Mouse (Mus musculus) cerebellum, adult 11-12 months (tissue): ENCODE results near the gene Tmem131.

ENCODE experiments used
- DNase-seq: peaks from one replicate; pipeline ENCODE4 v3.0.0; 2022

Tmem131 gene

DNA sequence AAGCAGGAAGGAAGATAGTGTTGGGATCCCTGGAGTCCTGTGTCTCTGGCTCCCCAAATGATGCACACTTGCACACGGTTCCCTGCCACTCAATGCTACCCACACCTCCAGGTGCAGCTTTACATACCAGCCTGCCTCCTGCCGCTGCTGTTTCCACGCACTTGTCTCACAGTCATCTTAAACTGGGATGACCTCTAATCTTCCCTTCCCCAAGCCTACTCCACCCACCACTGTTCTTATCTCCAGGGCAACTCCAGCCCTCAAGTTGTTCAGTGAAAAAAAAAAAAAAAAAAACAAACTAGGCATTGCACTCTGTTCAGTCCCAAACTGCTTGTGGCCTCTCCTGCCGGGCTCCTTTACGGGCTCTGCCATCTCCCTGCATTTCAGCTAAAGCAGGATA is at the start of gene Tmem131:
TSS of gene Tmem131 (minus strand) at position 14 of the 400 bp plus-strand sequence.
- no peak for DNase-seq

DNA sequence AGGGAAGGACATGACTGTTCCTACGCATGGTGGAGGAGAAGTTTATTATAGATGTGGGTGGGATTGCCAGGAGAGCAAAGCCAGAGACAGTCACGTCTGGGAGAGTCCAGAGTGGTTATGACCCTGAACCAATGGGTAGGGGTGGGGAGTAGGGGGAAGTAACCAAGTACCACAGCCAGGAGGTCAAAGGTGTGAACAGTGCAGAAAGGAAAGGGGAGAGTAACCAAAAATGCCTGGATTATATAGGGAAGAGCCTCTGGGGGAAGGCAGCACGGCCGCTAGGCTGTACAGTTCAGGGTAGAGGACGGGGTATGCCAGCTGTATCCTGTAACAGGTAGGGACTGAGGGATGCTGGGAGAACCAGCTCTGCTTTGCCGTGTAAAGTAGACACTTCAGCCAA is 45.1 kb upstream of the Tmem131 start:
- no peak for DNase-seq

- DNase-seq, result no peak
Measured at GRCm38 (mm10) chr1:36988161-36988560, 44.7 kb upstream of the Tmem131 start.

- DNase-seq, result no peak
Measured at GRCm38 (mm10) chr1:36987172-36988148, 44.0 kb upstream of the Tmem131 start.

- DNase-seq, result no peak
Measured at GRCm38 (mm10) chr1:36986396-36987160, 43.1 kb upstream of the Tmem131 start.

DNA sequence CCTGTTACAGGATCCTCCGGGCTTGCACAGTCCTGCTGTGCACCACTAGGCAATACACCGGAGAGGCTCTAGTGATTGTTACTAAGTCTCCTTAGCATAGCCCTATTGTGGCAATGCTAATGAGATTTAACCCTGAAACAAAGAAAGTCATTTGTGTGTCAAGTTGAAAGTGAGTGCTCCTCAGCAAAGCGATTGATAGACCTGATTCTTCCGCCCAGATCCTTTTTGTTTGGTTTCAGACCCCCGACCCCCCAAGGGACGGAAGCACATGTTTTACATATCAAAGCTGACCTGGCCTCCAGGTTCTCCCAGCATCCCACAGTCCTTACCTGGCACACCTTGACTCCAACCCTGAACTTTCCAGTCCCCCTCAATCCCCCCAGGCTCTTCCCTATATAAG is 42.4 kb upstream of the Tmem131 start:
- DNase-seq, result no peak

DNA sequence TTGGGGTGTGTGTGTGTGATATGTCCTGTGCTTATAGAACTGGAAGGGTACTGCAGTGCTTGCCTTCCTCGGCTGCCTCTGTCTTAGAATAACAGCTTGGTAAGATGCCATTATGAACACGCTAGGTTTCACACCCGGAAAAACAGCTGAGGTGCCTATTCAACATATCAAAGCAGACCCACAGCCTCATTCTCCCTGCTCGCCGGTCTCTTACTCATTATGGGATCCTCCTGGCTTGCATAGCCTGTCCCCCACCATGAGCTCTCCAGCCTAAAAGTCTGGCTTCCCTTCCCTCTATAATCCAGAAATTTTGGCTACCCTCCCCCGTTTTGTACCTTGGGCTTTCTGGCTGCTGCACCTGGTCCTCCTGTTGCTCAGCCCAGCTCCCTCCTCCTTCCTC is 40.9 kb upstream of the Tmem131 start:
- DNase-seq, result no peak

- DNase-seq, result no peak
Measured at GRCm38 (mm10) chr1:36983754-36984153, 40.3 kb upstream of the Tmem131 start.

GRCm38 (mm10) chr1:36982191-36982961 is 38.9 kb upstream of the Tmem131 start:
- DNase-seq, result no peak

DNA sequence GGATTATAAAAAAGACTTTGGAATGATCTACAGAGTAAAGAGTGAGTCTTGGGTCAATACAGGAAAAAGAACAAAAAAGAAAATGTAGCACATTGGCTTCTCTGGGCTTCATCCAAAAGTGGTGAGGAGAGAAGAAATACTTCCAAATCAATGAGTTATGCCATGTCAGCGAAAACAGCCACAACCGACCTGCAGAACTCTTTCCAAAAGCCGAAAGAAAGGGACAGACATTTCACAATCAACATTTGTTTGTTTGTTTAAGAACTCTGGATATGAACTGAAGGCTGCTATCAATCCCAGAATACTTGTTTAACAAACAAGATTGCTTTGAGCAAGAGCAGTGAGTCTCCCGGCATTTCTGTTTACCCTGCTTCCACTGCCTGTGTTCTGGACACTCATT is 33.3 kb upstream of the Tmem131 start:
- no peak for DNase-seq

DNA sequence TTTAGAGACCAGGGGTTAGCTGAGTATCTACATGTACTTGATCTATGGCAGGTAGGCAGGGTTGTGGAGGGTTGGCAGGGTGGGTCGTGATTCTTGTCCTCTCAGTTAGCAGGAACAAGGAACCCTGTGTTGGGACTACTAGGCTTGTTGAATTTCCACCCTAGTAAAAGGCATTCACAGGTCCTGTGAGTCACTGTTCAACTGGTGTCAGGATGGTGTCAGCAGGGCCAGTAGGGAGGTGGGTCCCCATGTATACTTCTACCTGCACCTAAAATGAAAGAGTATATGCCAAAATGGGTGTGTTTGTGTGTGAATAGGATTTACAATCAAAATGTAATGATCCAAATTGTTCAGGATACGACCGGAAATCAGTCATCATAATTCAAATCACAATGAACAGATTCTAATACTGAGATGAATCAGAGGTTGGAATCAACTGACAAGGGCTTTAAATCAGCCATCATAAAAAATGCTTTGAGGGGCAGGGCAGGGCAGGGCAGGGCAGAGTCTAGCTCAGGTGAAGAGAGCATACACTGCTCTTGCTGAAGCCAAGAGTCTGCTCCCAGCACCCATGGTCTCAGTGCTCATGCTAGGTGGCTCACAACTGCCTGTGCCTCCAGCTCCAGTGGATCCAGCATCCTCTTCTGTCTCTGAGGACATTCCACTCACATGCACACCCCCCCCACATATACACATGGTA is 27.6 kb upstream of the Tmem131 start:
- no peak for DNase-seq

- DNase-seq, result no peak
Measured at GRCm38 (mm10) chr1:36965831-36966230, 22.4 kb upstream of the Tmem131 start.

GRCm38 (mm10) chr1:36962379-36963176 is 19.1 kb upstream of the Tmem131 start:
- no peak for DNase-seq

- no peak for DNase-seq
Measured at GRCm38 (mm10) chr1:36960509-36961222, 17.2 kb upstream of the Tmem131 start.

DNA sequence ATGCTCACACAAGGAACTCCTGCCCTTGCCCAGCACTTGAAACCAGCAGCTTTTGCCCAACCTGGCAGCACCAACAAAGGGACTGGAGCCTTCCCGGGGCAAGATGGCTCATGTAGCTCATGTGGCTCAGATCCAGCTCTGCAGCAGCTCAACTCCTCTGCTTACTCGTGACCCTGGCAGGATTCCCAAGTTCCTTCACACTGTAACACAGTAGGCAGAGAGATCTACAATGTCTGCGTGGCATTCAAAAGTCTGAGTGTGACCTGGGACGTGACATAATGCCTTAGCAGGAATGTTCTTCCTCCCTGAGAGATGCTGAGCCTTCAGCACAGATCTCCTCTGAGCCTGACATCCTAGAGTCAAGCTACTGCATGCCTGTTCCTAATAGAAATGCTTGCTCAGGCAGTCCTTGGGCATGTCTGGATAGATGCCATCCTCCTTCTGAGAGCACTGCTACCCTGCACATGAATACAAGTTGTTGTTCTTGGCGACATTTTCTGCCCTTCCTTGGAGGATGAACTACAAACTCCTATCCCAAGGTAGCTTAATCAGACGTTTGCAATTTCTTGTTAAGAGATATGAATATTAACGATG is 6.2 kb upstream of the Tmem131 start:
- DNase-seq, result peak; percentile 49

DNA sequence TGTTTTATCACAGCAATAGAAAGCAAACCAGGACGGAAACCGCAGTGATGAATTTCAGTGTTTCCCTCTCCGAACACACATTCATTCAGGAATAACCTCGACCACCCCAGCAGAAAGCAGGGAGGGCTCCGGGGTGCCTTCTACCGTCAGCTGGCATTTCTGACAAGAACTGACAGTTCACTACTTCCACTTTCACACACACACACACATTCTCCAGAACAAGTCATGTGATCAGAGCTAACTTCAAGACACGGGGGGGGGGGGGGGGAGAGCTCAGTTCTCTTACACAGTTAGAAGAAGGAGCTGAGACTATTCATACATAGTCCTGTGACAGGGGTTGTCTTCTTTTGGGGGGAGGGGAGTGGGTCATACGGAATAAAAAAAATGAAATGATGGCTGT is 4.0 kb upstream of the Tmem131 start:
- DNase-seq, result no peak

DNA sequence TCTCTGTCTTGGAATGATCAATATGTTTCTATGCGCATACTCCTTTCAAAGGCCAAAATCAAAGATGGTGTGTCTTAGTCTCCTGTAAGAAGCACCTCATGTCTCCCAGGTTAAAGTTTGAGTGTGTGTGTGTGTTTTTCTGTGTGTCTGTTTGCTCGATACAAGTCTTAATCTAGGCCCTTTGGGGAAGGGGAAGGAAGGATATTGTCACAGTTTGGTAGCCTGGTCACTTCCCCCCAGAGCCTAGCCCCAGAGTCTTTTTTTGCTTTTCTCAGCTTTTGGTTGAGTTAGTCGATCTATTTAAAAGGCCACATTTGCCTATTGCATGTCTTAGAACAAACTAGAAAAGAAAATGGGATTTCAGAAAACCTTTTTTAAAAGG is 3.1 kb downstream of the Tmem131 start:
- DNase-seq, result no peak

DNA sequence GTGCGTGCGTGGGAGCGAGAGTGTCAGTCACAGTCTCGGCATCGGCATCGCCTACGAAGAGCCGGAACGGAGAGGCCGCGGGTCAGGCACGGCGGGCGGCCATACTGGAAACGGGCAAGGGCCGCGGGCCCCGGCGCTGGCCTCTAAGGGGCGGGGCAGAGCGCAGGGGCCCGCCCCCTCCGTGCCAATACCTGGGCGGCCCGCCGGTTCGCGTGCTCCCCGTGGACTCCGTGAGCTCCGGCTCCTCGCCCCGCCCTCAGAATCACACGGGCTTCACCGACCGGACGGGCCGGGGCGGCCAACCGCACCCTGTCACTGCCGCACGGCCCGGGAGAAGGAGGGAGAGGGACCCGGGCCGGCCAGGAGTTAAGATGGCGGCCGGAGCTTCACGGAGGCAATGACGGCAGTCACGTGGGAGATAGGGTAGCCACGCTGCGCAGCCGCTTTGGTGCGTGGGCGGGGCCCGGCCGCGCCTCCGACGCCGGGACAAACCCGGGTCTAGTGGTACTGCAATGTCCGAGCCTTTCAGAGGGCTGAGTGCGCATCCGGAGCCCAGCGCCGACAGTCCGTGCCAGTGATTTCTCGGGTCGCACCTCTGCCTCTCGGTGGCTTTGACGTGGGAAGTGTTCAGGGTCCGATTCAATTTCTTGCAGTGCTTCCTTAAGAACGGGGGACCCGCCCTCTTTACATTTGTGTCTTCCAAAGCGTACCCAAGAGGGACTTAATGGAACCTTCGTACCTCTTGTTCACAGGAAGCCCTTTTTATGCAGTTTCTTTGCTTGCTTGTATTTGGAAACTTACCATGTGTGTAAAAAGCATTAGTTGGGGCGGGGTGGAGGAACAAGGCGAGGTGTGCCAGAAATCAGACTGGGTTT is 3.7 kb downstream of the Tmem131 start:
- peak; percentile 94 for DNase-seq

GRCm38 (mm10) chr1:36938801-36939286 is 4.6 kb downstream of the Tmem131 start:
- DNase-seq, result peak; percentile 41
